ENCODE assay signal across 7 mouse cellular contexts in the genomic region with DNA sequence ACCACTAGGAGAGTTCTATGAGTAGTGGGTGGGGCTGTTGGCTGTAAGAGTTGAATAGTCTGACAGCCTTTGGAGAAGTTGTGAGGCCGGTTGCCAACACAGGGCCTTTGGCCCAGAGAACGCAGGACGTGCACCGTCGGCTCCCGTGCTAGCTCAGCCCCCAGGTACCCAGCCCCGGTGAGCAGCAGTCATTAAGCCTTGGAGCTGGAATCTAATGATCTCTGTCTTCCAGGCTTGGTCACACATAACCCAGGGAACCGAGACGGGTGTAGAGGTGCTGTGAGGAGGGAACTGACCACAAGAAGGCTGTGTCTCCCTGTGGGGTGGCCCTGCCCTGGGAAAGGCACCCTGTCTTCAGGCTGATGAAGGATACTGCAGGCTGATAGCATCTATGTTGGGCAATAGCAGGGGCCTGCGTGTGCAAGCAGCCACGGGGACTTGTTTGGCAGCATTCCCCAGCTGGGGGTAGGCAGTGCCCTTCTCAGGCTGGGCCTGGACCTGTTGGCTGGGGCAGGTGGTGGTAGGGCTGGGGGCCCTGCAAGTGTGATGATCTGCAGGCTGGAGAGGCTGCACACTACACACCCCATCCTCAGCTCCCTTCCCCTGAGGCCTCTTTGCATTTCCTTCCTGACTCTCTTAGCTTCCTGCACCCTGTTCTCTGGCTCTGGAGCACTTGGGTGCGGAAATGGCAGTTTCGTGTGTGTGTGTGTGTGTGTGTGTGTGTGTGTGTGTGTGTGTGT.
A peak's percentile ranks its signal among the peaks of the same experiment; 100 is the strongest.
DNase-seq lines count a peak whose midpoint lies in the region; ATAC-seq and TF ChIP-seq lines count a peak whose summit lies in the region.

No protein-coding gene starts in this region.

- H3K4me1 ChIP-seq in ES-E14 (ENCODE audit: control insufficient read depth in 2 of 2, insufficient read depth in 2 of 2, low read length in 2 of 2, poor library complexity in 1 of 2): peaks cover 8 to 36% of the 10 kb centered on the region in 2 experiments
- peaks cover 44% of the 10 kb centered on the region for H3K4me1 ChIP-seq in lung, embryonic 16.5 days (replicated peaks; ENCODE audit: control insufficient read depth, insufficient read depth, low read length)

- no peaks in the 10 kb centered on the region; the same call in 1 of the 2 replicates for H3K36me3 ChIP-seq in ES-E14 (ENCODE audit: control insufficient read depth, insufficient read depth, low read length, poor library complexity, severe bottlenecking)
- H3K36me3 ChIP-seq in lung, embryonic 16.5 days (ENCODE audit: control insufficient read depth, insufficient read depth, low read length): peaks cover 14% of the 10 kb centered on the region; the same call in 1 of the 2 replicates

- H3K27me3 ChIP-seq in lung, embryonic 16.5 days (ENCODE audit: control insufficient read depth, insufficient read depth, low read depth, low read length): no peaks in the 10 kb centered on the region

- 21% methylated on average over 13 of the region's 13 CpGs for WGBS in lung, embryonic 16.5 days

- in situ Hi-C loops in ES-E14 (cut with MboI; ENCODE audit: low sequenced_read_pairs in 2 of 2, unreplicated experiment in 2 of 2): no loop called here

- peak; percentile 23 for ATAC-seq in common myeloid progenitor, adult 5-6 weeks (replicated peaks; ENCODE audit: low read depth, poor library complexity, severe bottlenecking)
- ATAC-seq in lung, embryonic 16.5 days (ENCODE audit: low read depth): peak; percentile 74

- H3K4me3 ChIP-seq in ES-E14 (ENCODE audit: insufficient read depth in 1 of 2, low read depth in 1 of 2, low read length in 2 of 2, poor library complexity in 1 of 2, severe bottlenecking in 1 of 2): no peak overlapping the region
- no peak overlapping the region for H3K4me3 ChIP-seq in lung, embryonic 16.5 days (ENCODE audit: low read length)

- 0 out of 2 replicates have a peak overlapping the region, but pooled peaks have one; percentile 2 for H3K27ac ChIP-seq in ES-E14 (ENCODE audit: insufficient read depth, low read depth, low read length, poor library complexity, severe bottlenecking)
- peak overlapping the region; percentile 92 for H3K27ac ChIP-seq in lung, embryonic 16.5 days (ENCODE audit: low read length)

- H3K9ac ChIP-seq in ES-E14 (ENCODE audit: insufficient read depth, low read depth, low read length, poor library complexity, severe bottlenecking): no peak overlapping the region
- peak overlapping the region; percentile 17; the same call in 1 of the 2 replicates for H3K9ac ChIP-seq in lung, embryonic 16.5 days (ENCODE audit: low read length)

- H3K9me3 ChIP-seq in ES-E14 (ENCODE audit: control insufficient read depth, insufficient read depth, low read depth, low read length): no peaks in the 10 kb centered on the region
- H3K9me3 ChIP-seq in lung, embryonic 16.5 days (ENCODE audit: control insufficient read depth, low read length): no peaks in the 10 kb centered on the region

- DNase-seq in ES-E14 (ENCODE audit: low read depth, low spot score): no peak
- DNase-seq in kidney, adult 18-20 months: peak; percentile 63
- DNase-seq in urinary bladder, postnatal 25 days (ENCODE audit: low spot score): peak; percentile 72
- no peak for DNase-seq in gastrocnemius, adult 8-10 months (ENCODE audit: low spot score in 2 of 2)
- no peak for DNase-seq in cerebellum, adult 9-10 months

- H3K4me2 ChIP-seq in lung, embryonic 16.5 days (ENCODE audit: low read depth, low read length): peak overlapping the region; percentile 7; the same call in 1 of the 2 replicates

TF ChIP-seq in ES-E14, 5 proteins besides CTCF, POLR2A, EP300 and RAD21:
- TF ChIP-seq CHD2 (IDR thresholded peaks at IDR 0.05; ENCODE audit: low read depth, low read length): no peak
- TF ChIP-seq MAFK (IDR thresholded peaks at IDR 0.05; ENCODE audit: insufficient read depth, low read depth, low read length): no peak
- TF ChIP-seq HCFC1 (IDR thresholded peaks at IDR 0.05; ENCODE audit: borderline replicate concordance, insufficient read depth, low read length): no peak
- no peak for TF ChIP-seq ZNF384 (IDR thresholded peaks at IDR 0.05; ENCODE audit: low read depth, low read length)
- no peak for TF ChIP-seq ZC3H11A (IDR thresholded peaks at IDR 0.05; ENCODE audit: borderline replicate concordance, low read depth, low read length)

Comparison
In these comparisons a context has a peak if more than half of its experiments do, and no peak if none do; other contexts are left out.
1. DNase-seq: peak in kidney, adult 18-20 months (single experiment) and urinary bladder, postnatal 25 days (single experiment); none in ES-E14 (single experiment), gastrocnemius, adult 8-10 months (0 of 2) and cerebellum, adult 9-10 months (single experiment).